Mouse (Mus musculus): ENCODE measurements around the gene Liph. TPM values are rescaled to one million over a fixed set of nuclear protein-coding genes. Genes with fewer than 3 reads are reported as not detected.

The Liph gene
- polyA plus RNA-seq, 1 experiment from 2014 or later: 8.7 TPM

DNA sequence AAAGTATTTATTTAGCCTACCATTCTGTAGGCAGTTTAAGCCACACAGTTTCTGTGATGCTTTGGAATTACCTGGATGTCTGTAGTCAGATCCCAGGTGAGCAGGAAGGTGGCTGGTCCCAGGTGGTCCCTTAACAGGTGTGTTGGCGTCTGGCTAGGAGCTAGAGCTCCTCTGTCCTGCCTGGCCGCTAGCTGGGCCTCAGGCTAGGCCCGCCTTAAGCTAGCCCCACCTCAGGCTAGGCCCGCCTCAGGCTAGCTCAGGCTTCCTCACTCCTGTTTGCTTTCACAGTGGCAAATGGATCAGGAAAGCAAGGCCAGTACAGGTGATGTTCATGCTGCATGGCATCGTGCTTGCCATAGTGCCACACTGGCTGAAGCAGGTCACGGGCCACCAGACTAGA is 88.6 kb downstream of the Liph start:
- DNase-seq (ENCODE audit: low spot score) (no peak), ATAC-seq (replicated peaks; ENCODE audit: low FRiP score, low TSS enrichment, low read depth) (no peak)
- H3K36me3 ChIP-seq (ENCODE audit: control insufficient read depth, insufficient read depth, low read length): 0 out of 2 replicates have a peak, but pooled peaks cover 6% of the 10 kb centered on the region
- H3K27ac ChIP-seq (ENCODE audit: low read depth): no peak overlapping the region
- no peak overlapping the region for H3K9ac ChIP-seq (ENCODE audit: low read length)
- H3K4me2 ChIP-seq (ENCODE audit: low read length): no peak overlapping the region
- H3K9me3 ChIP-seq (ENCODE audit: control insufficient read depth, low read length): no peaks in the 10 kb centered on the region
- H3K4me3 ChIP-seq (ENCODE audit: low read depth, low read length): no peak overlapping the region
- 84% methylated on average over 6 of the region's 6 CpGs for WGBS
- H3K27me3 ChIP-seq (replicated peaks; ENCODE audit: control insufficient read depth, insufficient read depth, low read length): no peaks in the 10 kb centered on the region
- H3K4me1 ChIP-seq (replicated peaks; ENCODE audit: control insufficient read depth, insufficient read depth, low read length): no peaks in the 10 kb centered on the region

GRCm38 (mm10) chr16:21905996-21906395 is 89.5 kb downstream of the Liph start:
- Histone ChIP-seq H3K36me3 (ENCODE audit: control insufficient read depth, insufficient read depth, low read length) (0 out of 2 replicates have a peak, but pooled peaks cover 6% of the 10 kb centered on the region), H3K27me3 (replicated peaks; ENCODE audit: control insufficient read depth, insufficient read depth, low read length) (no peaks in the 10 kb centered on the region), H3K4me2 (ENCODE audit: low read length) (no peak overlapping the region), H3K4me1 (replicated peaks; ENCODE audit: control insufficient read depth, insufficient read depth, low read length) (no peaks in the 10 kb centered on the region), H3K4me3 (ENCODE audit: low read depth, low read length) (no peak overlapping the region), H3K9me3 (ENCODE audit: control insufficient read depth, low read length) (no peaks in the 10 kb centered on the region), H3K9ac (ENCODE audit: low read length) (no peak overlapping the region), H3K27ac (ENCODE audit: low read depth) (no peak overlapping the region)
- 83% methylated on average over 7 of the region's 7 CpGs for WGBS
- DNase-seq (ENCODE audit: low spot score) (no peak), ATAC-seq (replicated peaks; ENCODE audit: low FRiP score, low TSS enrichment, low read depth) (no peak)

- H3K4me1 ChIP-seq (replicated peaks; ENCODE audit: control insufficient read depth, insufficient read depth, low read length): no peaks in the 10 kb centered on the region
- H3K4me2 ChIP-seq (ENCODE audit: low read length): no peak overlapping the region
- ATAC-seq (replicated peaks; ENCODE audit: low FRiP score, low TSS enrichment, low read depth) (no peak), DNase-seq (ENCODE audit: low spot score) (no peak)
- H3K36me3 ChIP-seq (ENCODE audit: control insufficient read depth, insufficient read depth, low read length): 0 out of 2 replicates have a peak, but pooled peaks cover 6% of the 10 kb centered on the region
- 83% methylated on average over 10 of the region's 10 CpGs for WGBS
- no peaks in the 10 kb centered on the region for H3K9me3 ChIP-seq (ENCODE audit: control insufficient read depth, low read length)
- no peak overlapping the region for H3K4me3 ChIP-seq (ENCODE audit: low read depth, low read length)
- H3K9ac ChIP-seq (ENCODE audit: low read length): no peak overlapping the region
- no peaks in the 10 kb centered on the region for H3K27me3 ChIP-seq (replicated peaks; ENCODE audit: control insufficient read depth, insufficient read depth, low read length)
- no peak overlapping the region for H3K27ac ChIP-seq (ENCODE audit: low read depth)
Measured at GRCm38 (mm10) chr16:21904636-21905035, 90.8 kb downstream of the Liph start.

Other genes with a start within 250 kb of the Liph start
- 4.2 and 4.8 TPM in 2 replicates for gene Ehhadh, start 207.9 kb downstream of the Liph start, polyA plus RNA-seq (2014; fragmentation: Nextera tagmentation; extraction: Ambion mirVana)
- gene Map3k13, start 201.3 kb downstream of the Liph start, polyA plus RNA-seq (2014; fragmentation: Nextera tagmentation; extraction: Ambion mirVana): 1.4 and 1.7 TPM in 2 replicates
- 65.4 and 68.5 TPM in 2 replicates for gene Tmem41a, start 48.1 kb downstream of the Liph start, polyA plus RNA-seq (2014; fragmentation: Nextera tagmentation; extraction: Ambion mirVana)
- 45.9 and 47.5 TPM in 2 replicates for gene Senp2, start 13.8 kb upstream of the Liph start, polyA plus RNA-seq (2014; fragmentation: Nextera tagmentation; extraction: Ambion mirVana)
- 139 and 152 TPM in 2 replicates for gene Igf2bp2, start 167.6 kb upstream of the Liph start, polyA plus RNA-seq (2014; fragmentation: Nextera tagmentation; extraction: Ambion mirVana)